Mouse (Mus musculus) T-cell, adult 2 months (primary cell): ENCODE data around the gene Naip2.

Source experiments
- DNase-seq: peaks from one replicate; pipeline ENCODE4 v3.0.0; 2022; ENCODE audit warnings: low spot score

Naip2 gene

DNA sequence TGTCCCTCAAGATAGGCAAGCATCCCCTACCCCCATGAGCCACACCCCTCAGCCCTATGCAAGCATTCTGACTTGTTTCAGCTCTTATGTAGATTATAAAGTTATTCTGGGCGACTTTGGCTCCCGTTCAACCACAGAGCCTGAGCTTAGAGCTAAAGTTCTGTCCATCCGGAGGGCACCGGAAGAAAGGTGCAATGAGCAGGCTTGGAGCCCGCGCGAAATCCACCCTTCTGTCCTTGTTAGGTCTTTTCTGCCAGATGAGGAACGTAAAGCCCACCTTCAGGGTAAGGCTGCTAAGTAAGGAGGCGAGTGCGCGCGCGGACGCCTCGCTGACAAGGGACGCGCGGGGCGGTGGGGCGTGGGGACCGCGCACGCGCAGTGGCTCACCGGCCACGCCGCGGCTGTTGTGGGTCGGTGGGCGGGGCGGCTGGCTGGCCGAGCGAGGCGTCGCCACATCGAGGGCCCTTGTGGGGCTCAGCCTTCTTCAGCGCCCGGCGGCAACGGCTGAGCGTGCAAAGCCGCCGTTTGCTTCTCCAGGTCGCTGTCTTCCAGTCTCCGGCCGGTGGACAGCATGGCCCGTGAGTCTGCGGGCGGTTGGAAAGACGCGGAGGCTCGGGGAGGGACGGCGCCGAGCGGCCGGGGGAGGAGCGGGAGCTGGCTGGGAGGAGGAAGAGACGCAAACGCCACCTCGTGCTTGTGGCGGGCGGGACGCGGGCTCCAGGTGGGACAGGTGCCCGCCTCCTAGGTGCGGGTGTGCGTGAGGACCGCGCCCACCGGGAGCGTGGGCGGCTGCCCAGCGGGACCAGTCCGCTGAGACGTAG is 94.0 kb downstream of the Naip2 start, which contains the start of gene Serf1:
Gene Serf1, plus strand, starts transcription at position 361 of the 821 bp plus-strand sequence.
- peak; percentile 53 for DNase-seq

DNA sequence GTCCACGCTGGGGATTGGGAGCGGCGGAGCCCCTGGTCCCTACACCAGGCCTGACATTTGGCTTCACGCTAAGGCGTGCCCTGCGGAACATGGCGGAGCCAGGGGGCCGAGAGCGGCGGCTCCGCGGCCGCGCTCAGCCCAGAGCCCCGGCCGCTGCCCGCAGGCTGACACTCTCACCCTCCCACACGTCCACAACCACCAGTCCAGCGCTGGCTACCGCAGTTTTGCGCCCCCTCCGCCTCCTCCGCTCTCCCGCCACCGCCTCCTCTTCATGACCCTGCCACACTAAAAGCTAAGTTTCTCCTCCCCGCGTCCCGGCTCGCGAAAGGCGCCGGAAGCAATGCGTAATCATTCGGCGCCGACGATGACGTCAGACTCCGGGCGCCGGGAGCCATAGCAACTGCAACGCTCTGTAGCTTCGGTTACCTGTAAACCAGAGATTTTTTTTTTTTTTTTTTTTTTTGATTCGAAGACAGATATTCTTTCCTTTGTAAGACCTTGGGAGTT is 98.1 kb downstream of the Naip2 start, which contains the start of gene Bdp1:
Gene Bdp1, minus strand, starts transcription at position 323 of the 507 bp plus-strand sequence.
- peak; percentile 93 for DNase-seq

DNA sequence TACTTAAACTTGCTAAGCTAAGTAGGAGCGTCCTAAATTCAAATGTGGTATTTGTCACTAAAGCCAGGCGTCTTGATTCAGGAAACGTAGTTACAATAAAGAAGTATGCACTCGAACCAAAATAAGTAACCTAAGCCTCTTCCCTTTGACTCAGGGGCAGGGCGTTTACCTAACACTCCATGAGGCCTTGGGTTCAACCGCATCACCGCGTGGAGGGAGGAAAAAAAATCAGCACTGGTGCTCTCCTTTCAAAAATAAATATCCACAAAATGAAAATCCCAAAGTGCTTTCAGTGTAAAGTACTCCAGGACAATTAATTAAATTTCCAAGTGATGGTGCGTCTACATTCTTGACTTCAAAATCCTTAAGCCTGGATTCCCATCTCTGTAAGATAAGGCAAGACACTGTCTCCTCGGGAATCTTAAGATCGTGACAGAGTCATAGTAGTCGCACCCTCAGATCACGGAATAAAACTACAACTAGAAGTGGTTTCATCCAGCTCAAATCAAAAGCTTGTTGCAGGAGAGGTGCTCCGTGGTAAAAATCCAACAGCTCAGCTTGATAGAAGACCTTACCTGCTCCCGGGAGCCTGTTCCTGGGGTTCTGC is 98.7 kb downstream of the Naip2 start:
- DNase-seq = no peak

DNA sequence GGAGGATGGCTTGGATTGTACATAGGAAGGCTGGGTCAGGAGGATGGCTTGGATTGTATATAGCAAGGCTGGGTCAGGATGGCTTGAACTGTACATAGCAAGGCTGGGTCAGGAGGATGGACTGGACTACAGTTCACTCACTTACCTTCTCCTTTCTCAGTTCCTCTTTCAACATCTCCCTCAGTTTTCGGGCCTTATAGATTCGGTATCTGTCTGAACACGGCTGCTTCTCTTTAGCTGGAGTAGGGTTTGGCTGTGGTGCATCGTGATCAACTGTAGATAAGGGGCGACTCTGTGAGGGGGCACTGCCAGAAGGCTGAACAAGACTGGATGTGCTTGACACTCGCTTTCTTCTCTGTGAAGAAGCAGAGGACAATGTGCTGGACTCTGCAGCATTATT is 103.1 kb downstream of the Naip2 start:
- no peak for DNase-seq
